Mouse (Mus musculus): ENCODE results near the gene Chic1.

- TF ChIP-seq CTCF (IDR thresholded peaks at IDR 0.05; ENCODE audit: borderline replicate concordance, control insufficient read depth, extremely low read depth, insufficient read depth, low read length, poor library complexity) (no peak), POLR2A (IDR thresholded peaks at IDR 0.05; ENCODE audit: control insufficient read depth, extremely low read depth, insufficient read depth, low read length, poor library complexity) (no peak)
Measured at GRCm38 (mm10) chrX:103405021-103405420, 48.7 kb downstream of the Chic1 start.
